ENCODE assay signal across 10 mouse cellular contexts in the genomic region with DNA sequence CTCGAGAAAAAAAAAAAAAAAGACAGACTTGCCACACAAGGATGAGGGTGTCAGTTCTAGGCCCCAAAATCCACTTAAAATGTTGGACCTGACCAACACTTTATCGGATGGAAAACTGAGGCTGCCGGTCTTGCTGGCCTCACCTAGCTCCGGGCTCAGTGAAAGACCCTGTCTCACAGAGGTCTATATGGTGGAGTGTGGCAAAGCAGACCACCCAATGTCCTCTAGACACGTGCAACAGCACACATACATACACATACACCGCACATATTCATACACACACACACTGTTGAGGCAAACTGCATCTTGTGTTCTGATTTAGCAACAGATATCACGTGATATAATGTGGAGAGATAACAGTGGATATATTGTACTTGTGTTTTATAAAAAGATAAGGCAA. TPM values are rescaled to one million over a fixed set of nuclear protein-coding genes. Genes with fewer than 3 reads are reported as not detected.
A peak's percentile ranks its signal among the peaks of the same experiment; 100 is the strongest.
DNase-seq lines count a peak whose midpoint lies in the region; ATAC-seq and TF ChIP-seq lines count a peak whose summit lies in the region.
"Had no signal": no experiment of that assay in that cellular context is flagged by ENCODE, and none has a peak within 500 bp of the region (broad histone marks: within the 10 kb centered on the region; RNA-seq: fewer than 3 reads in every experiment).

No protein-coding gene starts in this region.

- peaks cover 17% of the 10 kb centered on the region for H3K4me1 ChIP-seq in forebrain, embryonic 10.5 days
- H3K4me1 ChIP-seq in forebrain, postnatal 0 days (ENCODE audit: insufficient read depth), result no peaks in the 10 kb centered on the region
- H3K4me1 ChIP-seq in lung, embryonic 15.5 days, result no peaks in the 10 kb centered on the region
- H3K4me1 ChIP-seq in intestine, postnatal 0 days (replicated peaks; ENCODE audit: control insufficient read depth, insufficient read depth, low read length), result no peaks in the 10 kb centered on the region
- no peaks in the 10 kb centered on the region; the same call in 1 of the 2 replicates for H3K4me1 ChIP-seq in stomach, embryonic 14.5 days (ENCODE audit: control insufficient read depth, insufficient read depth, low read length)

- no peaks in the 10 kb centered on the region for H3K36me3 ChIP-seq in forebrain, embryonic 10.5 days (replicated peaks)
- no peaks in the 10 kb centered on the region for H3K36me3 ChIP-seq in forebrain, postnatal 0 days (ENCODE audit: insufficient read depth)
- no peaks in the 10 kb centered on the region for H3K36me3 ChIP-seq in lung, embryonic 15.5 days
- no peaks in the 10 kb centered on the region for H3K36me3 ChIP-seq in intestine, postnatal 0 days (ENCODE audit: control insufficient read depth, insufficient read depth)
- no peaks in the 10 kb centered on the region for H3K36me3 ChIP-seq in stomach, embryonic 14.5 days (ENCODE audit: control insufficient read depth, insufficient read depth, low read length)

- no peak for ATAC-seq in forebrain, postnatal 0 days
- no peak for ATAC-seq in lung, embryonic 15.5 days (ENCODE audit: borderline replicate concordance, extremely low read depth, low FRiP score, low TSS enrichment)
- no peak for ATAC-seq in intestine, postnatal 0 days
- no peak for ATAC-seq in stomach, embryonic 14.5 days (ENCODE audit: insufficient number of reproducible peaks, insufficient read depth, low FRiP score, low read depth)
- no peak for ATAC-seq in inflammation-experienced regulatory T-cells, adult 6 months

- peak overlapping the region; percentile 80; the same call in 1 of the 2 replicates for H3K27ac ChIP-seq in forebrain, embryonic 10.5 days
- H3K27ac ChIP-seq in forebrain, postnatal 0 days (ENCODE audit: low read depth, low read length), result no peak overlapping the region
- H3K27ac ChIP-seq in lung, embryonic 15.5 days, result no peak overlapping the region
- no peak overlapping the region for H3K27ac ChIP-seq in intestine, postnatal 0 days (ENCODE audit: low read depth, low read length)
- H3K27ac ChIP-seq in stomach, embryonic 14.5 days (ENCODE audit: low read length), result no peak overlapping the region

- no peak for DNase-seq in forebrain, embryonic 10.5 days (ENCODE audit: extremely low spot score, low spot score)
- DNase-seq in forebrain, postnatal 0 days, result no peak
- DNase-seq in lung, postnatal 4 days, result no peak
- DNase-seq in left cerebral cortex, adult 11 months (ENCODE audit: low spot score), result no peak
- DNase-seq: gastrocnemius, postnatal 14 days; thymus, postnatal 25 days had no signal

- no peak overlapping the region for H3K4me2 ChIP-seq in forebrain, postnatal 0 days (ENCODE audit: low read depth)
- peak overlapping the region; percentile 48; the same call in 1 of the 2 replicates for H3K4me2 ChIP-seq in lung, embryonic 15.5 days
- H3K4me2 ChIP-seq in intestine, postnatal 0 days (replicated peaks; ENCODE audit: low read depth), result peak overlapping the region; percentile 60
- peak overlapping the region; percentile 44; the same call in 1 of the 2 replicates for H3K4me2 ChIP-seq in stomach, embryonic 14.5 days (replicated peaks; ENCODE audit: low read depth, low read length)

- H3K4me3 ChIP-seq in forebrain, embryonic 10.5 days, result peak overlapping the region; percentile 49
- no peak overlapping the region for H3K4me3 ChIP-seq in forebrain, postnatal 0 days (ENCODE audit: low read depth, low read length)
- no peak overlapping the region for H3K4me3 ChIP-seq in lung, embryonic 15.5 days
- H3K4me3 ChIP-seq in intestine, postnatal 0 days (ENCODE audit: low read depth, low read length), result no peak overlapping the region
- no peak overlapping the region for H3K4me3 ChIP-seq in stomach, embryonic 14.5 days (ENCODE audit: low read depth, low read length)

- H3K9ac ChIP-seq in forebrain, postnatal 0 days, result no peak overlapping the region
- H3K9ac ChIP-seq in lung, embryonic 15.5 days, result no peak overlapping the region
- no peak overlapping the region for H3K9ac ChIP-seq in intestine, postnatal 0 days (ENCODE audit: low read depth, low read length)
- no peak overlapping the region for H3K9ac ChIP-seq in stomach, embryonic 14.5 days (replicated peaks; ENCODE audit: low read depth, low read length)

- 32% methylated on average over 7 of the region's 7 CpGs for WGBS in forebrain, embryonic 10.5 days
- WGBS in forebrain, postnatal 0 days, result 42% methylated on average over 7 of the region's 7 CpGs
- 62% methylated on average over 7 of the region's 7 CpGs for WGBS in lung, embryonic 15.5 days
- WGBS in intestine, postnatal 0 days, result 67% methylated on average over 7 of the region's 7 CpGs
- WGBS in stomach, embryonic 14.5 days, result 54% methylated on average over 7 of the region's 7 CpGs

- H3K9me3 ChIP-seq in forebrain, embryonic 10.5 days, result peaks cover 6% of the 10 kb centered on the region; the same call in 1 of the 2 replicates
- no peaks in the 10 kb centered on the region for H3K9me3 ChIP-seq in forebrain, postnatal 0 days (ENCODE audit: low read length)
- H3K9me3 ChIP-seq in lung, embryonic 15.5 days, result no peaks in the 10 kb centered on the region
- H3K9me3 ChIP-seq in intestine, postnatal 0 days (ENCODE audit: control insufficient read depth), result no peaks in the 10 kb centered on the region
- no peaks in the 10 kb centered on the region for H3K9me3 ChIP-seq in stomach, embryonic 14.5 days (ENCODE audit: control insufficient read depth, low read depth, low read length)

- TF ChIP-seq CTCF in forebrain, postnatal 0 days (IDR thresholded peaks at IDR 0.05; ENCODE audit: low read depth), result no peak
- no peak for TF ChIP-seq CTCF in intestine, postnatal 0 days (IDR thresholded peaks at IDR 0.05; ENCODE audit: low read depth)

- peaks cover 11% of the 10 kb centered on the region for H3K27me3 ChIP-seq in forebrain, embryonic 10.5 days (ENCODE audit: poor library complexity, severe bottlenecking)
- no peaks in the 10 kb centered on the region for H3K27me3 ChIP-seq in forebrain, postnatal 0 days (ENCODE audit: insufficient read depth, low read length)
- no peaks in the 10 kb centered on the region for H3K27me3 ChIP-seq in lung, embryonic 15.5 days
- no peaks in the 10 kb centered on the region for H3K27me3 ChIP-seq in intestine, postnatal 0 days (replicated peaks; ENCODE audit: control insufficient read depth, insufficient read depth, low read length)
- H3K27me3 ChIP-seq in stomach, embryonic 14.5 days (ENCODE audit: control insufficient read depth, insufficient read depth, low read length), result no peaks in the 10 kb centered on the region

RNA-seq across cellular contexts. Expression of gene Ing2, which starts 15.9 kb away (rescaled TPM):
- 10.9 and 13.5 TPM in 2 replicates for polyA plus RNA-seq in forebrain, embryonic 10.5 days (2016; fragmentation: Nextera tagmentation; extraction: Ambion mirVana)
- 8.9 TPM in 2 replicates for total RNA-seq in forebrain, postnatal 0 days (2014; rRNA removed)
- 11.1 and 13.1 TPM in 2 replicates for polyA plus RNA-seq in forebrain, postnatal 0 days (2015; fragmentation: Nextera tagmentation; extraction: Ambion mirVana)
- polyA plus RNA-seq in lung, embryonic 15.5 days (2015; fragmentation: Nextera tagmentation; extraction: Ambion mirVana), result 13.6 and 13.7 TPM in 2 replicates
- polyA plus RNA-seq in intestine, postnatal 0 days (2015; fragmentation: Nextera tagmentation; extraction: Ambion mirVana), result 12.6 and 13.4 TPM in 2 replicates
- 14.7 and 17.2 TPM in 2 replicates for polyA plus RNA-seq in stomach, embryonic 14.5 days (2014; fragmentation: Nextera tagmentation; extraction: Ambion mirVana)
- 1 to 10 TPM; 6.3 to 9.3 (median 8.0) TPM for polyA plus RNA-seq in inflammation-experienced regulatory T-cells, adult 6 months (2017; shearing (Covaris generic))

RNA-seq across cellular contexts. Expression of gene Cdkn2aip, which starts 22.4 kb away (rescaled TPM):
- 34.8 and 37.3 TPM in 2 replicates for polyA plus RNA-seq in forebrain, embryonic 10.5 days (2016; fragmentation: Nextera tagmentation; extraction: Ambion mirVana)
- total RNA-seq in forebrain, postnatal 0 days (2014; rRNA removed), result 29.5 and 31.1 TPM in 2 replicates
- polyA plus RNA-seq in forebrain, postnatal 0 days (2015; fragmentation: Nextera tagmentation; extraction: Ambion mirVana), result 24.0 and 24.4 TPM in 2 replicates
- 25.0 and 25.1 TPM in 2 replicates for polyA plus RNA-seq in lung, embryonic 15.5 days (2015; fragmentation: Nextera tagmentation; extraction: Ambion mirVana)
- 15.3 and 15.4 TPM in 2 replicates for polyA plus RNA-seq in intestine, postnatal 0 days (2015; fragmentation: Nextera tagmentation; extraction: Ambion mirVana)
- 23.7 and 24.2 TPM in 2 replicates for polyA plus RNA-seq in stomach, embryonic 14.5 days (2014; fragmentation: Nextera tagmentation; extraction: Ambion mirVana)
- 10 to 100 TPM; 14.9 to 17.6 (median 15.4) TPM for polyA plus RNA-seq in inflammation-experienced regulatory T-cells, adult 6 months (2017; shearing (Covaris generic))
